Mouse (Mus musculus) CD4-positive, CD25-positive, alpha-beta regulatory T cell, adult 2 months (primary cell): ENCODE data around the gene Bpifb2.

Source experiments
- DNase-seq: peaks from one replicate; pipeline ENCODE4 v3.0.0-alpha.2; 2012; ENCODE audit warnings: low read depth, low spot score

Bpifb2 gene

GRCm38 (mm10) chr2:153931125-153931524 lies 56.3 kb downstream of the Bpifb2 start:
- no peak for DNase-seq

DNA sequence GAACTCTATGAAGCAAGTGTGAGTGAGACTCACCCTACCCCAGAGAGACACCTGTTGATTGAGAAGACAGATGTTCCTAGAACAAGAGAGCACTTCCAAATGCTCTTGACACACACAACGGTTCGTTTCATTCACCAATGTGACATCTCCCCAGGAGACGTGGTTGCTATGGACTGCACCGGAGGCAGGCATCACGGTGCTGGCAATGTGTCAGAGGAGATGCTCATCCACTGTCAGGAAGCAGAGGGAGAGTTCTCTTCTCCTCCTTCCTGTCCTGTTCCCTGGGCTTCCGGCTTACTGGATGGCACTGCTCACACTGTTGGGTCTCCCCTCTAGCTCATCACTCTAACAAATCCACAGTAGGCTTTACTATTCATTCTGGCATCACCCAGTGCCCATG lies 58.5 kb downstream of the Bpifb2 start:
- no peak for DNase-seq

- no peak for DNase-seq
Measured at GRCm38 (mm10) chr2:153935348-153935747, 60.5 kb downstream of the Bpifb2 start.

DNA sequence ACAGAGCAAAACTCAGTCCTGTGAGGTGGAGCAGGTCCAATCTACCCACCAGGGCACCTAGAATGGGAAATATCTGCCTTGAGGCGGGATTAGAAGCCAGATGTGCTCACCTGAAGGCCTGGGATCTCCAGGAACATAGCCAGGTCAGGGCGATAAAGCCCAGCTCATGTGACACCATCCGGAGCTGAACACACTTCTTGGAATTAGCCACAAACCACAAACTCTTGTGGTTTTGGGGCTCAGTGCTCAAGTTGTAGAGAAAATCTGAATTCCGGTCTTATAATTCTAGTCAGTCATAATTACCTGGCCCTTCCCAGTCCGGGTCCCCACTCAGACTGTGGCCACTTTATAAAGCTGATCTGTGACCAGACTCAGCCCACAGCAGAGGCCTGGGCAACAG lies 63.0 kb downstream of the Bpifb2 start, which contains the start of gene Bpifb4:
Gene Bpifb4, plus strand, starts transcription at position 370 of the 400 bp plus-strand sequence.
- DNase-seq = no peak

DNA sequence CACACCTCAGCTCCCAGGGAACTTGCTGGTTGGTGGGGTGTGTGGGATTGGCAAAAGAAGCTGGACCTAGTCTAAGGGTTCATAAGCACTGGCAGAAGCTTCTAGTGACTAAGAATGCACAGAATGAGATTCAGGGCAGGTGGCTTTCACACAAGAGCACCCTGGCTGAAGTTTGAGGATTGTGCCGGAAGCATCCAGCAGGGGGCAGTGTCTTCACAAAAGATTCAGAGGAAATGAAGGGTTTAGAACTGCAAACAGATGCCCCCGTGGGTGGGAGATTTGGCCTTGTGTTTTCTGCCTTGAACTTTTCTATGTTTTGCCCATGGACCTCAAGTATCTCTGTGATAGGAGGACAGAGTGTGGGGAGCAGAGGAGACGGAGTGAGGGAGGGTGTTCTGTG lies 68.7 kb downstream of the Bpifb2 start:
- DNase-seq = peak; percentile 59

GRCm38 (mm10) chr2:153944567-153944966 lies 69.7 kb downstream of the Bpifb2 start:
- DNase-seq = no peak
